Mouse (Mus musculus): ENCODE measurements around the gene Rfx4. TPM values are rescaled to one million over a fixed set of nuclear protein-coding genes. Genes with fewer than 3 reads are reported as not detected.

Rfx4 gene
- polyA plus RNA-seq, 1 experiment from 2014 or later = 0.06 TPM

- no peaks in the 10 kb centered on the region for H3K9me3 ChIP-seq (ENCODE audit: control insufficient read depth, low read length)
- WGBS = 80% methylated on average over 9 of the region's 9 CpGs
- no peak overlapping the region for H3K4me3 ChIP-seq (ENCODE audit: low read length)
- H3K9ac ChIP-seq (ENCODE audit: low read length) = no peak overlapping the region
- H3K27me3 ChIP-seq (ENCODE audit: control insufficient read depth, insufficient read depth, low read depth, low read length) = no peaks in the 10 kb centered on the region
- no peaks in the 10 kb centered on the region for H3K36me3 ChIP-seq (ENCODE audit: control insufficient read depth, insufficient read depth, low read length)
- ATAC-seq (ENCODE audit: low read depth) = no peak
- no peak overlapping the region for H3K27ac ChIP-seq (ENCODE audit: low read length)
- H3K4me2 ChIP-seq (ENCODE audit: low read depth, low read length) = no peak overlapping the region
- peaks cover 9% of the 10 kb centered on the region for H3K4me1 ChIP-seq (replicated peaks; ENCODE audit: control insufficient read depth, insufficient read depth, low read length)
Observed at GRCm38 (mm10) chr10:84906895-84907294, 151.0 kb downstream of the Rfx4 start.

GRCm38 (mm10) chr10:84908006-84908405 is 152.1 kb downstream of the Rfx4 start:
- H3K27me3 ChIP-seq (ENCODE audit: control insufficient read depth, insufficient read depth, low read depth, low read length) = no peaks in the 10 kb centered on the region
- H3K4me2 ChIP-seq (ENCODE audit: low read depth, low read length) = no peak overlapping the region
- no peak overlapping the region for H3K27ac ChIP-seq (ENCODE audit: low read length)
- H3K36me3 ChIP-seq (ENCODE audit: control insufficient read depth, insufficient read depth, low read length) = no peaks in the 10 kb centered on the region
- ATAC-seq (ENCODE audit: low read depth) = no peak
- no peak overlapping the region for H3K9ac ChIP-seq (ENCODE audit: low read length)
- H3K4me3 ChIP-seq (ENCODE audit: low read length) = no peak overlapping the region
- peaks cover 9% of the 10 kb centered on the region for H3K4me1 ChIP-seq (replicated peaks; ENCODE audit: control insufficient read depth, insufficient read depth, low read length)
- H3K9me3 ChIP-seq (ENCODE audit: control insufficient read depth, low read length) = no peaks in the 10 kb centered on the region
- 79% methylated on average over 3 of the region's 3 CpGs for WGBS

- H3K9ac ChIP-seq (ENCODE audit: low read length) = no peak overlapping the region
- 85% methylated on average over 3 of the region's 3 CpGs for WGBS
- no peak for ATAC-seq (ENCODE audit: low read depth)
Observed at GRCm38 (mm10) chr10:84908471-84908870, 152.6 kb downstream of the Rfx4 start.

GRCm38 (mm10) chr10:84909021-84909801 is 153.3 kb downstream of the Rfx4 start:
- H3K27ac ChIP-seq (ENCODE audit: low read length) = no peak overlapping the region
- H3K4me2 ChIP-seq (ENCODE audit: low read depth, low read length) = no peak overlapping the region; the same call in 1 of the 2 replicates
- H3K4me3 ChIP-seq (ENCODE audit: low read length) = no peak overlapping the region
- no peak; the same call in 1 of the 2 replicates for ATAC-seq (ENCODE audit: low read depth)
- H3K4me1 ChIP-seq (replicated peaks; ENCODE audit: control insufficient read depth, insufficient read depth, low read length) = no peaks in the 10 kb centered on the region
- no peak overlapping the region for H3K9ac ChIP-seq (ENCODE audit: low read length)
- H3K36me3 ChIP-seq (ENCODE audit: control insufficient read depth, insufficient read depth, low read length) = no peaks in the 10 kb centered on the region
- no peaks in the 10 kb centered on the region for H3K9me3 ChIP-seq (ENCODE audit: control insufficient read depth, low read length)
- 65% methylated on average over 17 of the region's 17 CpGs for WGBS
- no peaks in the 10 kb centered on the region for H3K27me3 ChIP-seq (ENCODE audit: control insufficient read depth, insufficient read depth, low read depth, low read length)

More at GRCm38 (mm10) chr10:84908471-84908870, 152.6 kb downstream of the Rfx4 start:
- Histone ChIP-seq H3K36me3 (ENCODE audit: control insufficient read depth, insufficient read depth, low read length) (no peaks in the 10 kb centered on the region), H3K27me3 (ENCODE audit: control insufficient read depth, insufficient read depth, low read depth, low read length) (no peaks in the 10 kb centered on the region), H3K4me3 (ENCODE audit: low read length) (no peak overlapping the region), H3K4me2 (ENCODE audit: low read depth, low read length) (no peak overlapping the region), H3K9me3 (ENCODE audit: control insufficient read depth, low read length) (no peaks in the 10 kb centered on the region), H3K4me1 (replicated peaks; ENCODE audit: control insufficient read depth, insufficient read depth, low read length) (peaks cover 4% of the 10 kb centered on the region), H3K27ac (ENCODE audit: low read length) (no peak overlapping the region)

- no peak overlapping the region for H3K4me2 ChIP-seq (ENCODE audit: low read depth, low read length)
- no peaks in the 10 kb centered on the region for H3K36me3 ChIP-seq (ENCODE audit: control insufficient read depth, insufficient read depth, low read length)
- no peak overlapping the region for H3K27ac ChIP-seq (ENCODE audit: low read length)
- H3K4me3 ChIP-seq (ENCODE audit: low read length) = no peak overlapping the region
- no peak for ATAC-seq (ENCODE audit: low read depth)
- no peak overlapping the region for H3K9ac ChIP-seq (ENCODE audit: low read length)
- H3K27me3 ChIP-seq (ENCODE audit: control insufficient read depth, insufficient read depth, low read depth, low read length) = no peaks in the 10 kb centered on the region
- no peaks in the 10 kb centered on the region for H3K9me3 ChIP-seq (ENCODE audit: control insufficient read depth, low read length)
- WGBS = 52% methylated on average over 7 of the region's 7 CpGs
- H3K4me1 ChIP-seq (replicated peaks; ENCODE audit: control insufficient read depth, insufficient read depth, low read length) = no peaks in the 10 kb centered on the region
Observed at GRCm38 (mm10) chr10:84910194-84910593, 154.3 kb downstream of the Rfx4 start.

GRCm38 (mm10) chr10:84910758-84911384 is 155.0 kb downstream of the Rfx4 start:
- Histone ChIP-seq H3K4me3 (ENCODE audit: low read length) (no peak overlapping the region), H3K4me2 (ENCODE audit: low read depth, low read length) (no peak overlapping the region), H3K4me1 (replicated peaks; ENCODE audit: control insufficient read depth, insufficient read depth, low read length) (no peaks in the 10 kb centered on the region), H3K27ac (ENCODE audit: low read length) (no peak overlapping the region), H3K9me3 (ENCODE audit: control insufficient read depth, low read length) (no peaks in the 10 kb centered on the region), H3K36me3 (ENCODE audit: control insufficient read depth, insufficient read depth, low read length) (no peaks in the 10 kb centered on the region), H3K27me3 (ENCODE audit: control insufficient read depth, insufficient read depth, low read depth, low read length) (no peaks in the 10 kb centered on the region), H3K9ac (ENCODE audit: low read length) (no peak overlapping the region)
- whole genome bisulfite sequencing = 60% methylated on average over 1 of the region's 1 CpGs
- no peak for ATAC-seq (ENCODE audit: low read depth)

GRCm38 (mm10) chr10:84913148-84913547 is 157.3 kb downstream of the Rfx4 start:
- Histone ChIP-seq H3K27me3 (ENCODE audit: control insufficient read depth, insufficient read depth, low read depth, low read length) (no peaks in the 10 kb centered on the region), H3K9ac (ENCODE audit: low read length) (no peak overlapping the region), H3K4me2 (ENCODE audit: low read depth, low read length) (no peak overlapping the region), H3K36me3 (ENCODE audit: control insufficient read depth, insufficient read depth, low read length) (no peaks in the 10 kb centered on the region), H3K27ac (ENCODE audit: low read length) (no peak overlapping the region), H3K4me1 (replicated peaks; ENCODE audit: control insufficient read depth, insufficient read depth, low read length) (peaks cover 3% of the 10 kb centered on the region), H3K4me3 (ENCODE audit: low read length) (no peak overlapping the region), H3K9me3 (ENCODE audit: control insufficient read depth, low read length) (no peaks in the 10 kb centered on the region)
- no peak for ATAC-seq (ENCODE audit: low read depth)
- WGBS = 61% methylated on average over 1 of the region's 1 CpGs

GRCm38 (mm10) chr10:84915476-84915875 is 159.6 kb downstream of the Rfx4 start:
- Histone ChIP-seq H3K4me1 (replicated peaks; ENCODE audit: control insufficient read depth, insufficient read depth, low read length) (peaks cover 16% of the 10 kb centered on the region), H3K36me3 (ENCODE audit: control insufficient read depth, insufficient read depth, low read length) (no peaks in the 10 kb centered on the region), H3K9me3 (ENCODE audit: control insufficient read depth, low read length) (no peaks in the 10 kb centered on the region), H3K4me2 (ENCODE audit: low read depth, low read length) (no peak overlapping the region), H3K27ac (ENCODE audit: low read length) (no peak overlapping the region), H3K27me3 (ENCODE audit: control insufficient read depth, insufficient read depth, low read depth, low read length) (no peaks in the 10 kb centered on the region), H3K9ac (ENCODE audit: low read length) (no peak overlapping the region), H3K4me3 (ENCODE audit: low read length) (no peak overlapping the region)
- 74% methylated on average over 6 of the region's 6 CpGs for WGBS
- no peak for ATAC-seq (ENCODE audit: low read depth)

- peak within 1 kb of the TSS; percentile 97 for H3K27ac ChIP-seq (ENCODE audit: low read length)
- H3K36me3 ChIP-seq (ENCODE audit: control insufficient read depth, insufficient read depth, low read length) = no peaks in the 10 kb centered on the region
- WGBS = under 1% methylated on average over 49 of the region's 51 CpGs
- peaks cover 16% of the 10 kb centered on the region for H3K4me1 ChIP-seq (replicated peaks; ENCODE audit: control insufficient read depth, insufficient read depth, low read length)
- H3K4me3 ChIP-seq (ENCODE audit: low read length) = peak within 1 kb of the TSS; percentile 84
- H3K4me2 ChIP-seq (ENCODE audit: low read depth, low read length) = peak within 1 kb of the TSS; percentile 92
- peak; percentile 98 for ATAC-seq (ENCODE audit: low read depth)
- peak within 1 kb of the TSS; percentile 81 for H3K9ac ChIP-seq (ENCODE audit: low read length)
- H3K9me3 ChIP-seq (ENCODE audit: control insufficient read depth, low read length) = no peaks in the 10 kb centered on the region
- no peaks in the 10 kb centered on the region for H3K27me3 ChIP-seq (ENCODE audit: control insufficient read depth, insufficient read depth, low read depth, low read length)
Observed at GRCm38 (mm10) chr10:84916810-84917730, 161.2 kb downstream of the Rfx4 start, which contains the start of gene Ric8b. Gene Ric8b (plus strand): TSS chr10:84917616.
